Mouse (Mus musculus): ENCODE measurements around the gene Iqgap3. TPM values are rescaled to one million over a fixed set of nuclear protein-coding genes. Genes with fewer than 3 reads are reported as not detected.

The Iqgap3 gene
- polyA plus RNA-seq, 1 experiment from 2014 or later: 20.9 TPM

DNA sequence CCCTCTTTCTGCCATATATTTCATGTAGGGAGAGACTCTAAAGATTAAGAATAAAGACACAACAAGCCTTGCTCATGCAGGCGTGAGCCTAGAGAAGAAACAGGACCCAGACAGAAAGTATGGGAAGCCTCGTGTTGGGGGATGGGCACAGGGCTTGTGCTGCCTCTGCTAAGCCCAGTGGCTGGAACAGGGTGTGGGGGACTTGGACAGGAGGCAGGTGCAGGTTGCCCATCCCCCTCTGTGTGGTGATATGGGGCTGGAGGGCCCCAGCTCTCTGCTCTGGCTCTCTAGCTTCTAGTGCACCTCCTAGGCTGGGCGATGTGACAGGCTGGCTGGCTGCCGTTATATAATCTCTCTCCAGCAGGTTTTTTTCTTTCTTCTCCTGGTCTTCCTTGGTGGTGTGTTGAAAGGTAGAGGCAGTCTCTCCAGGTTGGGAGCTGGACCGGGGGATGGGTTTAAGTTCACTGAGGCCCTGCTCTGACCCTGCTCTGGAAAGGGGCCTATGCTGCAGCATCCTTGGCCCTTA is 62.3 kb downstream of the Iqgap3 start:
- Histone ChIP-seq H3K4me1 (ENCODE audit: control insufficient read depth, insufficient read depth, low read length) (peaks cover 62% of the 10 kb centered on the region), H3K9ac (ENCODE audit: low read depth, low read length) (peak overlapping the region; percentile 81), H3K27ac (ENCODE audit: low read depth, low read length) (no peak overlapping the region; the same call in 1 of the 2 replicates), H3K27me3 (ENCODE audit: control insufficient read depth, insufficient read depth, low read length) (no peaks in the 10 kb centered on the region), H3K9me3 (ENCODE audit: control insufficient read depth, low read length) (no peaks in the 10 kb centered on the region), H3K4me3 (ENCODE audit: low read length) (peak overlapping the region; percentile 77), H3K4me2 (replicated peaks; ENCODE audit: low read depth, low read length) (peak overlapping the region; percentile 88), H3K36me3 (ENCODE audit: control insufficient read depth, insufficient read depth, low read length) (no peaks in the 10 kb centered on the region)
- ATAC-seq (ENCODE audit: low FRiP score, low TSS enrichment): no peak
- 10% methylated on average over 5 of the region's 5 CpGs for WGBS

GRCm38 (mm10) chr3:88144648-88145410 is 63.1 kb downstream of the Iqgap3 start:
- H3K36me3 ChIP-seq (ENCODE audit: control insufficient read depth, insufficient read depth, low read length): no peaks in the 10 kb centered on the region
- peak overlapping the region; percentile 37; the same call in 1 of the 2 replicates for H3K27ac ChIP-seq (ENCODE audit: low read depth, low read length)
- peaks cover 62% of the 10 kb centered on the region for H3K4me1 ChIP-seq (ENCODE audit: control insufficient read depth, insufficient read depth, low read length)
- peak overlapping the region; percentile 81; the same call in 1 of the 2 replicates for H3K9ac ChIP-seq (ENCODE audit: low read depth, low read length)
- H3K4me3 ChIP-seq (ENCODE audit: low read length): peak overlapping the region; percentile 77; the same call in 1 of the 2 replicates
- peak overlapping the region; percentile 88 for H3K4me2 ChIP-seq (replicated peaks; ENCODE audit: low read depth, low read length)
- ATAC-seq (ENCODE audit: low FRiP score, low TSS enrichment): no peak
- WGBS: 56% methylated on average over 6 of the region's 6 CpGs
- no peaks in the 10 kb centered on the region for H3K9me3 ChIP-seq (ENCODE audit: control insufficient read depth, low read length)
- H3K27me3 ChIP-seq (ENCODE audit: control insufficient read depth, insufficient read depth, low read length): no peaks in the 10 kb centered on the region

DNA sequence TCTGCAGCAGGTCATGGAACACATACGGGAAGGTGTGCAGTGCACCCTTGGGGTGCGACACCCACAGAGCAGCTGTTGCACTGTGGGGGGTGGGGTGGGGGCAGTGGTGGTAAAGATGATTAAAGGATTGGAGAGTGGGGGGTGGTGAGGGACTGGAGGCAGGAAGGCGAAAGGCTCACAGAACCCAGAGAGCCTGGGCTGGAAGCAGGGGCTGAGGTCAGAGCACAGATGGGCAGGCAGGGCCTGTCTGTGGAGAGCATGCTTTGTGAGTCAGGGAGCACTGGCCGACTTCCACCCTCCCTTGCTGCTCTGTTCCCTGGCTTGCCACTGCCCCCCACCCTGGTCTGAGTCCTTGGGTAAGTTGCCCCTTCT is 63.6 kb downstream of the Iqgap3 start:
- H3K27ac ChIP-seq (ENCODE audit: low read depth, low read length): peak overlapping the region; percentile 37; the same call in 1 of the 2 replicates
- H3K4me1 ChIP-seq (ENCODE audit: control insufficient read depth, insufficient read depth, low read length): peaks cover 64% of the 10 kb centered on the region
- H3K9ac ChIP-seq (ENCODE audit: low read depth, low read length): peak overlapping the region; percentile 81; the same call in 1 of the 2 replicates
- H3K36me3 ChIP-seq (ENCODE audit: control insufficient read depth, insufficient read depth, low read length): no peaks in the 10 kb centered on the region
- peak overlapping the region; percentile 88 for H3K4me2 ChIP-seq (replicated peaks; ENCODE audit: low read depth, low read length)
- no peaks in the 10 kb centered on the region for H3K27me3 ChIP-seq (ENCODE audit: control insufficient read depth, insufficient read depth, low read length)
- peak overlapping the region; percentile 14; the same call in 1 of the 2 replicates for H3K4me3 ChIP-seq (ENCODE audit: low read length)
- WGBS: 33% methylated on average over 4 of the region's 4 CpGs
- no peak for ATAC-seq (ENCODE audit: low FRiP score, low TSS enrichment)
- H3K9me3 ChIP-seq (ENCODE audit: control insufficient read depth, low read length): no peaks in the 10 kb centered on the region

- Histone ChIP-seq H3K4me1 (ENCODE audit: control insufficient read depth, insufficient read depth, low read length) (peaks cover 66% of the 10 kb centered on the region), H3K9ac (ENCODE audit: low read depth, low read length) (peak overlapping the region; percentile 81; the same call in 1 of the 2 replicates), H3K27ac (ENCODE audit: low read depth, low read length) (no peak overlapping the region), H3K4me2 (replicated peaks; ENCODE audit: low read depth, low read length) (peak overlapping the region; percentile 88; the same call in 1 of the 2 replicates), H3K9me3 (ENCODE audit: control insufficient read depth, low read length) (no peaks in the 10 kb centered on the region), H3K36me3 (ENCODE audit: control insufficient read depth, insufficient read depth, low read length) (no peaks in the 10 kb centered on the region), H3K4me3 (ENCODE audit: low read length) (no peak overlapping the region), H3K27me3 (ENCODE audit: control insufficient read depth, insufficient read depth, low read length) (no peaks in the 10 kb centered on the region)
- 55% methylated on average over 5 of the region's 5 CpGs for WGBS
- ATAC-seq (ENCODE audit: low FRiP score, low TSS enrichment): no peak
These were observed 64.2 kb downstream of the Iqgap3 start for GRCm38 (mm10) chr3:88145952-88146351.

DNA sequence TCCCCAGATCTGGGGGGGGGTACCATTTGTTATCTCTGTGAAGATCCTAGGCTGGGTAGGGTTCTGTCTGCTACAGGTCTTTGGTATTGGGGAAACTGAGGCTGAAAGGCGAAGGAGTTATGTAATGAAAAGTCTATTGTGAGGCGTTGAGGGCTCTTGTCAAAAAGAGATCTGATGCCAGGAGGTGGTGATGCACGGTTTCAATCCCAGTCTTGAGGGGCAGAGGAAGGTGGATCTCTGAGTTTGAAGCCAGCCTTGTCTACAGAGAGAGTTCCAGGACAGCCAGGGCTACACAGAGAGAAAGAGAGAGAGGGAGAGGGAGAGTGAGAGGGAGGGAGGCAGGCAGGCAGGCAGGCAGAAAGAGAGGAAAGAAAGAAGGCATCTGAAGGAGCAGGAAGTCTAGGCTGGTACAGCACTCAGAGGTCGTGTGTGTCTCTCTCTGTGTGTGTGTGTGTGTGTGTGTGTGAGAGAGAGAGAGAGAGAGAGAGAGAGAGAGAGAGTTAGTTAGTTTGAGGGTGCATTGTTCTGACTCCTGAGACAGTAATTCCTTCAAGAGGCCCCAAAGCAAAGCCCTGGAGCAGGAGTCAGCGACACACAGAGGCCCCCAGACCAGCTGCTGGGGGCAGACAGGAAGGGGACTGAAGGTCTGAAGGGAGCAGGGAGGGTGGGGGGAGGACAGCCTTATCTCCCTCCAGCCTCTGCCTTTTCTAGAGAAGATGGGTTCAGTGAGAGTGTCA is 64.8 kb downstream of the Iqgap3 start:
- Histone ChIP-seq H3K27ac (ENCODE audit: low read depth, low read length) (no peak overlapping the region), H3K9ac (ENCODE audit: low read depth, low read length) (0 out of 2 replicates have a peak overlapping the region, but pooled peaks have one; percentile 9), H3K4me1 (ENCODE audit: control insufficient read depth, insufficient read depth, low read length) (peaks cover 67% of the 10 kb centered on the region), H3K36me3 (ENCODE audit: control insufficient read depth, insufficient read depth, low read length) (no peaks in the 10 kb centered on the region), H3K4me3 (ENCODE audit: low read length) (no peak overlapping the region), H3K9me3 (ENCODE audit: control insufficient read depth, low read length) (no peaks in the 10 kb centered on the region), H3K27me3 (ENCODE audit: control insufficient read depth, insufficient read depth, low read length) (no peaks in the 10 kb centered on the region), H3K4me2 (replicated peaks; ENCODE audit: low read depth, low read length) (no peak overlapping the region)
- whole genome bisulfite sequencing: 49% methylated on average over 5 of the region's 5 CpGs
- no peak for ATAC-seq (ENCODE audit: low FRiP score, low TSS enrichment)

GRCm38 (mm10) chr3:88147444-88147843 is 65.7 kb downstream of the Iqgap3 start:
- Histone ChIP-seq H3K4me2 (replicated peaks; ENCODE audit: low read depth, low read length) (no peak overlapping the region), H3K4me1 (ENCODE audit: control insufficient read depth, insufficient read depth, low read length) (peaks cover 67% of the 10 kb centered on the region), H3K36me3 (ENCODE audit: control insufficient read depth, insufficient read depth, low read length) (no peaks in the 10 kb centered on the region), H3K4me3 (ENCODE audit: low read length) (no peak overlapping the region), H3K9ac (ENCODE audit: low read depth, low read length) (no peak overlapping the region), H3K27ac (ENCODE audit: low read depth, low read length) (no peak overlapping the region), H3K9me3 (ENCODE audit: control insufficient read depth, low read length) (no peaks in the 10 kb centered on the region), H3K27me3 (ENCODE audit: control insufficient read depth, insufficient read depth, low read length) (no peaks in the 10 kb centered on the region)
- WGBS: 87% methylated on average over 2 of the region's 2 CpGs
- ATAC-seq (ENCODE audit: low FRiP score, low TSS enrichment): no peak

GRCm38 (mm10) chr3:88147866-88148265 is 66.1 kb downstream of the Iqgap3 start:
- H3K9me3 ChIP-seq (ENCODE audit: control insufficient read depth, low read length): no peaks in the 10 kb centered on the region
- WGBS: 81% methylated on average over 1 of the region's 1 CpGs
- H3K4me2 ChIP-seq (replicated peaks; ENCODE audit: low read depth, low read length): no peak overlapping the region
- H3K4me3 ChIP-seq (ENCODE audit: low read length): no peak overlapping the region
- no peaks in the 10 kb centered on the region for H3K27me3 ChIP-seq (ENCODE audit: control insufficient read depth, insufficient read depth, low read length)
- no peak overlapping the region for H3K9ac ChIP-seq (ENCODE audit: low read depth, low read length)
- H3K4me1 ChIP-seq (ENCODE audit: control insufficient read depth, insufficient read depth, low read length): peaks cover 67% of the 10 kb centered on the region
- H3K36me3 ChIP-seq (ENCODE audit: control insufficient read depth, insufficient read depth, low read length): no peaks in the 10 kb centered on the region
- no peak overlapping the region for H3K27ac ChIP-seq (ENCODE audit: low read depth, low read length)
- ATAC-seq (ENCODE audit: low FRiP score, low TSS enrichment): no peak

GRCm38 (mm10) chr3:88148354-88148753 is 66.6 kb downstream of the Iqgap3 start:
- no peak for ATAC-seq (ENCODE audit: low FRiP score, low TSS enrichment)
- H3K27me3 ChIP-seq (ENCODE audit: control insufficient read depth, insufficient read depth, low read length): no peaks in the 10 kb centered on the region
- no peaks in the 10 kb centered on the region for H3K9me3 ChIP-seq (ENCODE audit: control insufficient read depth, low read length)
- no peaks in the 10 kb centered on the region for H3K36me3 ChIP-seq (ENCODE audit: control insufficient read depth, insufficient read depth, low read length)
- H3K4me1 ChIP-seq (ENCODE audit: control insufficient read depth, insufficient read depth, low read length): peaks cover 67% of the 10 kb centered on the region
- H3K9ac ChIP-seq (ENCODE audit: low read depth, low read length): no peak overlapping the region
- no peak overlapping the region for H3K27ac ChIP-seq (ENCODE audit: low read depth, low read length)
- H3K4me3 ChIP-seq (ENCODE audit: low read length): no peak overlapping the region
- H3K4me2 ChIP-seq (replicated peaks; ENCODE audit: low read depth, low read length): no peak overlapping the region
- 90% methylated on average over 5 of the region's 5 CpGs for WGBS

All from kidney, embryonic 14.5 days (tissue).